Mouse (Mus musculus): ENCODE measurements at regions not wholly inside any gene's neighbourhood (a gene's known extent, or its start where the extent isn't known, plus 50 kb on each side); places are given as distances from the start of the nearest gene placed in this dataset.

DNA sequence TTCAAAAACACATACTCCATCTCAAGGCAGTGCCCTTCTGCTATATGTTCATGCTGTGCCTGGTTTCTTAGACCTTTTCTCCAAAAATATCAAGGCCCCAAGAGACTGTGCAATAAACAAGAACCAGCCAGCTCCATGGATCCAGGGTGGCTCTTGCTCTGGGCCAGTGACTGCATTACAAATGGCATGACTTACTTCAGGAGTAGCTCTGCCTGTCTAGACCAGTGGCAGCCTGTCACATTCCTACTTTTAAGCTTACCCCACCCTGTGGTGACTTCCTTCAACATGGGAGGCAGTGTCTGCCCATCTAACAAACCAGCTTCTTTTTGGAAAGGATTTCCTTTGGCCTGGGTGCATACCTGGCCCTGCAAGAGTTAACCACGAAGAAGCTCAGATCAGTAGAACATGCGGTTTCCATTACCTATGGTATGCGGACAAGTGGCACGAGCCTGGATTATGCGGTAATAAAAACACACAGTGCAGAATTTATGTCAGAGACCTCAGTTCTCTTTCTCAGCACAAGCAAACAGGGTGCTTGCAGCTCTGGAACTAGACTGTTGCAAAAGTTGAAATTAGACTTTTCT lies 418.8 kb upstream of the Zfp462 start:
- no peaks in the 10 kb centered on the region; the same call in 1 of the 2 replicates for H3K4me1 ChIP-seq (ENCODE audit: control insufficient read depth, insufficient read depth, low read length)
- no peaks in the 10 kb centered on the region for H3K27me3 ChIP-seq (ENCODE audit: control insufficient read depth, insufficient read depth, low read length)
- peak; percentile 79 for ATAC-seq (replicated peaks; ENCODE audit: insufficient number of reproducible peaks, low FRiP score, low TSS enrichment, low read depth)
- peak; percentile 91 for DNase-seq (ENCODE audit: low spot score)
- H3K4me2 ChIP-seq (ENCODE audit: low read depth, low read length), result no peak overlapping the region
- H3K9me3 ChIP-seq (replicated peaks; ENCODE audit: control insufficient read depth, low read length), result no peaks in the 10 kb centered on the region
- peak overlapping the region; percentile 48 for H3K27ac ChIP-seq (replicated peaks; ENCODE audit: low read depth, low read length)
- no peaks in the 10 kb centered on the region for H3K36me3 ChIP-seq (replicated peaks; ENCODE audit: control insufficient read depth, insufficient read depth, low read depth, low read length)
- 23% methylated on average over 5 of the region's 5 CpGs for WGBS
- H3K4me3 ChIP-seq (ENCODE audit: low read depth, low read length), result no peak overlapping the region
- H3K9ac ChIP-seq (replicated peaks; ENCODE audit: low read length), result no peak overlapping the region

DNA sequence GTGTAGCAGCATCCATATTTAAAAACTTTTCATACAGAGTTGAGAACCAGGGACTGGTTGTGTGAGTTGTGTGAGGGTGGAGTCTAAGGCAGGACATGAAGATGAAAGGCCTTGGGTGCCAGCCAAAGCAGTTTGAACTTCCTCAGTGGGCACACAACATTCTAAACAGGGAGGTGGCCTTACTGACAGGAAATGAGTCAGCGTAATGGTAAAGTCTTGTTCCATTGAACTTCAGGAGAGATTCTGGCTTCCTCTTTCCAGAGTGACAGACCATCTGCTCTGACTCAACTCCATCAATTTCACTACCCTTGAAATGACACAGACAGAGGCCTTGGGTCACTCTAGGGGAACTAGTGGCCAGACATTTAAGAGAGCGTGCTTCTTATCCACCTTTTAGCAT lies 417.2 kb upstream of the Zfp462 start:
- no peak overlapping the region for H3K27ac ChIP-seq (replicated peaks; ENCODE audit: low read depth, low read length)
- DNase-seq (ENCODE audit: low spot score) (no peak), ATAC-seq (replicated peaks; ENCODE audit: insufficient number of reproducible peaks, low FRiP score, low TSS enrichment, low read depth) (no peak)
- no peak overlapping the region for H3K9ac ChIP-seq (replicated peaks; ENCODE audit: low read length)
- H3K4me3 ChIP-seq (ENCODE audit: low read depth, low read length), result no peak overlapping the region
- 92% methylated on average over 2 of the region's 2 CpGs for WGBS
- H3K36me3 ChIP-seq (replicated peaks; ENCODE audit: control insufficient read depth, insufficient read depth, low read depth, low read length), result no peaks in the 10 kb centered on the region
- H3K27me3 ChIP-seq (ENCODE audit: control insufficient read depth, insufficient read depth, low read length), result no peaks in the 10 kb centered on the region
- H3K4me2 ChIP-seq (ENCODE audit: low read depth, low read length), result no peak overlapping the region
- no peaks in the 10 kb centered on the region; the same call in 1 of the 2 replicates for H3K4me1 ChIP-seq (ENCODE audit: control insufficient read depth, insufficient read depth, low read length)
- no peaks in the 10 kb centered on the region for H3K9me3 ChIP-seq (replicated peaks; ENCODE audit: control insufficient read depth, low read length)

DNA sequence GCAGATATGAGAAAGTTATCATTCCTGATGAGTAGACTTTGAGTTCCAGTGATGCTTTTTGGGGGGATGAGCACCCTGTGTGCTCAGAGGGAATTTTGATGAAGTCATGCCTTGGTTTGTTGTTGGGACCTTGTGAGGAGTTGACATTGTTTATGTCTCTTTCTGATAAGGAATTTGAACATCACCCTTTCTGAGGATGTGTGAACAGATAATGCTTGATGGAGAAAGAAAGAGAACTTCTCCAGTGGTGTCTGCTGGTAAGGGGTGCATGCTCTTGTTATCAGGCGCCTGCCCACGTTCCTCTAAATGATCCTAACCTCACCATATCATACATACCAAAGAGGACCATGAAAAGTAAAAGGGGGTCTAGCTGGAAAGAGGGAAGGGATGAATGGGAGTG lies 413.1 kb upstream of the Zfp462 start:
- Histone ChIP-seq H3K4me1 (ENCODE audit: control insufficient read depth, insufficient read depth, low read length) (no peaks in the 10 kb centered on the region), H3K4me3 (ENCODE audit: low read depth, low read length) (no peak overlapping the region), H3K27ac (replicated peaks; ENCODE audit: low read depth, low read length) (no peak overlapping the region), H3K36me3 (replicated peaks; ENCODE audit: control insufficient read depth, insufficient read depth, low read depth, low read length) (no peaks in the 10 kb centered on the region), H3K9ac (replicated peaks; ENCODE audit: low read length) (no peak overlapping the region), H3K4me2 (ENCODE audit: low read depth, low read length) (no peak overlapping the region), H3K9me3 (replicated peaks; ENCODE audit: control insufficient read depth, low read length) (no peaks in the 10 kb centered on the region), H3K27me3 (ENCODE audit: control insufficient read depth, insufficient read depth, low read length) (no peaks in the 10 kb centered on the region)
- 94% methylated on average over 2 of the region's 2 CpGs for WGBS
- DNase-seq (ENCODE audit: low spot score) (no peak), ATAC-seq (replicated peaks; ENCODE audit: insufficient number of reproducible peaks, low FRiP score, low TSS enrichment, low read depth) (no peak)

DNA sequence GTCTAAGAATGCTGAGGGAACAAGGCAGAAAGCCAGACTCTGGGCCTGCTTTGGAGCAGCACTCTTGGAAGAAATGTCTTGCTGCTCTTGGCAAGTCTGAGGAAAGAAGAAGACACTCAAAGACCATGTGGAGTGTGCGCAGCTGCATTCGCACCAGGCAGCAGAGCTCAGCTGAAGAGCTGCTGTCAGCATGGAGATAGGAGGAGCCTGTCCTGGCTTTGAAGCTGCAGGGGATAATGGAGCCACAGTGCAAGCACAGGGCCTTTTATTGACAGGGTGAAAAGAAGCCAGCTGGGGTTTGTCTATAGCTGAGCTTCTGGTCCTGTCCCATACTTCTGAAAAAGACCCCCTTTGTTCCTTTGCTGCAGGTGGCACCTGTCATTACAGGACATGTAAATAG lies 411.0 kb upstream of the Zfp462 start:
- no peak overlapping the region; the same call in 1 of the 2 replicates for H3K27ac ChIP-seq (replicated peaks; ENCODE audit: low read depth, low read length)
- H3K9me3 ChIP-seq (replicated peaks; ENCODE audit: control insufficient read depth, low read length), result no peaks in the 10 kb centered on the region
- 33% methylated on average over 2 of the region's 2 CpGs for WGBS
- H3K4me3 ChIP-seq (ENCODE audit: low read depth, low read length), result no peak overlapping the region
- peak; percentile 88 for ATAC-seq (replicated peaks; ENCODE audit: insufficient number of reproducible peaks, low FRiP score, low TSS enrichment, low read depth)
- no peaks in the 10 kb centered on the region for H3K27me3 ChIP-seq (ENCODE audit: control insufficient read depth, insufficient read depth, low read length)
- DNase-seq (ENCODE audit: low spot score), result peak; percentile 25
- no peak overlapping the region for H3K4me2 ChIP-seq (ENCODE audit: low read depth, low read length)
- H3K36me3 ChIP-seq (replicated peaks; ENCODE audit: control insufficient read depth, insufficient read depth, low read depth, low read length), result no peaks in the 10 kb centered on the region
- H3K4me1 ChIP-seq (ENCODE audit: control insufficient read depth, insufficient read depth, low read length), result no peaks in the 10 kb centered on the region
- H3K9ac ChIP-seq (replicated peaks; ENCODE audit: low read length), result 0 out of 2 replicates have a peak overlapping the region, but pooled peaks have one; percentile 18

DNA sequence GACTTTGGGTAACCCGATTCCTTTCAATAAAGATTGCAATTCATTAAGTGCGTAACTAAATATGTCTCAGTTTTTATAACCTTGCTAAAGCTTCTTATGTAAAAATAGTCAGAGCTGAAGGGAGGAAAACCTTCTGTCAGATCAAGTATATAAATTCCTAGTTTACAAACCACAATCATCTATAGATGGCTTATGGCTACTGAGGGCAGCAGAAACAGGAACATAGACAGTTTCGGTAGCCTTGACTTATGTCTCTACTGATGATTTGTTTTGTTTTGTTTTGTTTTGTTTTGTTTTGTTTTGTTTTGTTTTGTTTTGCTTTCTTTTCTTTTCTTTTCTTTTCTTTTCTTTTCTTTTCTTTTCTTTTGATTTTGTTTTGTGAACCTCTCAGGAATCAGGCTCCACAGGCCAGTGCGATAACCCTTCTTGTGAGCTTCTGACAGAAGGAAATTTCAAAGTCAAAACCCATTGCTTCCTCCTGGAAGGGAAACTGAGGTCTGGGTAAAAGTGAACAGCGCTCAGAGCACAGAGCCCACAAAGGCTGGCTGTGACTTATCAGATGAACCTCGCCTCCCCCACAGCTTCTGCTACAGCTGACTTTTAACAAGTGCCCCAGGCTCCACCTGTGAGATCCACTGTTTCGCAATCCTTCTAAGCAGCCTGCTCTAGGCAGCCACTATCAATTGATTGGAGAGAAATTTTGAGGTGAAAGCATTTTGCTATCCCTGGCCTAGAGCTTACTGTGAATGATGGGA lies 391.8 kb upstream of the Zfp462 start:
- Histone ChIP-seq H3K36me3 (replicated peaks; ENCODE audit: control insufficient read depth, insufficient read depth, low read depth, low read length) (no peaks in the 10 kb centered on the region), H3K27ac (replicated peaks; ENCODE audit: low read depth, low read length) (no peak overlapping the region), H3K4me3 (ENCODE audit: low read depth, low read length) (no peak overlapping the region), H3K27me3 (ENCODE audit: control insufficient read depth, insufficient read depth, low read length) (no peaks in the 10 kb centered on the region), H3K9ac (replicated peaks; ENCODE audit: low read length) (no peak overlapping the region), H3K9me3 (replicated peaks; ENCODE audit: control insufficient read depth, low read length) (no peaks in the 10 kb centered on the region), H3K4me2 (ENCODE audit: low read depth, low read length) (no peak overlapping the region), H3K4me1 (ENCODE audit: control insufficient read depth, insufficient read depth, low read length) (no peaks in the 10 kb centered on the region)
- WGBS, result 79% methylated on average over 7 of the region's 7 CpGs
- ATAC-seq (replicated peaks; ENCODE audit: insufficient number of reproducible peaks, low FRiP score, low TSS enrichment, low read depth) (no peak), DNase-seq (ENCODE audit: low spot score) (no peak)

DNA sequence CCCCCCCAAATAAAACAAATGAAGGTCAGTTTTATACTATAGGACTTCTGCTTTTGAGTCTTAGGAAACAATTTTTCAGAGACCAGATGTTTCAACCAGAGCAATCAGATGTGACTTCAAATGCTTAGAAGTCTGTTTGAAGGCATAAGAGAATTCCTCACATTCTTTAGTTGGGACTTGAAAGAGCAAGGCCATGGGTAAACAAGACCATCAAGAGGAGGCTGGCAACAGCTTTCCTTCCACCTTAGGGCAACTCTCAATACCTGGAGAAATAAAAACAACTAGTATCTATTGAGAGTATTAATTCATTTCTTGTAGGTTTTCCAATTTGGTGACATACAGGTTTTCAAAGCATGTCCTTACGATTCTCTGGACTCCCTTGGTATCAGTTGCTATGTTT lies 381.8 kb upstream of the Zfp462 start:
- 79% methylated on average over 1 of the region's 1 CpGs for WGBS

DNA sequence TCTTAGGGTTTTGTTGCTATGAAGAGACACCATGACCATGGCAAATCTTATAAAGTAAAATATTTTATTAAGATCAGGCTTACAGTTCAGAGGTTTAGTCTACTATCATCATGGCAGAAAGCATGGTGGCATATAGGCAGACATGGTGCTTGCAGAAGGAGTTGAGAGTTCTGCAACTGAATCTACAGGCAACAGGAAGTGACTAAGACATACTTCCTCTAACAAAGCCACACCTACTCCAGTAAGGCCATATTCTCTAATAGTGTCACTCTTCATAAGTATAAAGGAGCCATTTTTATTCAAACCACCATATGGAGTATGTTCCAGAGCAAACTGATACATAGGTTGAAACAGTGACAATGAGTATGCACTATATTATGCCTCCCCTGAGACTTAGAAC lies 371.7 kb upstream of the Zfp462 start:
- DNase-seq (ENCODE audit: low spot score), result no peak
- H3K4me1 ChIP-seq (ENCODE audit: control insufficient read depth, insufficient read depth, low read length), result no peaks in the 10 kb centered on the region
- no peak overlapping the region for H3K4me3 ChIP-seq (ENCODE audit: low read depth, low read length)
- ATAC-seq (replicated peaks; ENCODE audit: insufficient number of reproducible peaks, low FRiP score, low TSS enrichment, low read depth), result no peak
- no peaks in the 10 kb centered on the region for H3K9me3 ChIP-seq (replicated peaks; ENCODE audit: control insufficient read depth, low read length)
- no peak overlapping the region for H3K4me2 ChIP-seq (ENCODE audit: low read depth, low read length)
- H3K27me3 ChIP-seq (ENCODE audit: control insufficient read depth, insufficient read depth, low read length), result no peaks in the 10 kb centered on the region
- no peak overlapping the region for H3K27ac ChIP-seq (replicated peaks; ENCODE audit: low read depth, low read length)
- no peak overlapping the region for H3K9ac ChIP-seq (replicated peaks; ENCODE audit: low read length)
- no peaks in the 10 kb centered on the region for H3K36me3 ChIP-seq (replicated peaks; ENCODE audit: control insufficient read depth, insufficient read depth, low read depth, low read length)

More for the DNA sequence above, 381.8 kb upstream of the Zfp462 start:
- DNase-seq (ENCODE audit: low spot score) (no peak), ATAC-seq (replicated peaks; ENCODE audit: insufficient number of reproducible peaks, low FRiP score, low TSS enrichment, low read depth) (no peak)
- Histone ChIP-seq H3K4me1 (ENCODE audit: control insufficient read depth, insufficient read depth, low read length) (no peaks in the 10 kb centered on the region), H3K36me3 (replicated peaks; ENCODE audit: control insufficient read depth, insufficient read depth, low read depth, low read length) (no peaks in the 10 kb centered on the region), H3K4me3 (ENCODE audit: low read depth, low read length) (no peak overlapping the region), H3K27ac (replicated peaks; ENCODE audit: low read depth, low read length) (no peak overlapping the region), H3K27me3 (ENCODE audit: control insufficient read depth, insufficient read depth, low read length) (no peaks in the 10 kb centered on the region), H3K9me3 (replicated peaks; ENCODE audit: control insufficient read depth, low read length) (no peaks in the 10 kb centered on the region), H3K9ac (replicated peaks; ENCODE audit: low read length) (no peak overlapping the region), H3K4me2 (ENCODE audit: low read depth, low read length) (no peak overlapping the region)

DNA sequence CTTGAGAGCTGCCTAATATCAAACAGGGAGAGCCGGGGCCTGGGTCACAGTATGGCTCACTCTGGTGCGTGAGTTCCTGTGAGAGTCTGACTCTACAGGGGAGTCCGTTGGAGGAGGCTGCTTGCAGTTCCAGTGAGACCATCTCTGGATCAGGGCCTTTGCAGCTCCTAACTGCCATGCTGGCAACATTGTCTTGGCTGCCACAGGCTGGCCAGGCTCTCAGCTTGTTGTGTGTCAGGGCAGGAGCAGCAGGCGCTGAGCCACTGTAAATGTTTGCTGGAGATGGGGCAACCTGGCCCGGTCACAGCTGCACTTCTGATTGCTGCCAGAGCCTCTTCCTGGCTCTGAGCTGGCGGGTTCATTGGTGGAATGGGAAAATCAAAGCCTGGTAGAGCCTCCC lies 357.7 kb upstream of the Zfp462 start:
- DNase-seq (ENCODE audit: low spot score) (no peak), ATAC-seq (replicated peaks; ENCODE audit: insufficient number of reproducible peaks, low FRiP score, low TSS enrichment, low read depth) (no peak)
- H3K9me3 ChIP-seq (replicated peaks; ENCODE audit: control insufficient read depth, low read length), result no peaks in the 10 kb centered on the region
- H3K27ac ChIP-seq (replicated peaks; ENCODE audit: low read depth, low read length), result no peak overlapping the region
- no peak overlapping the region for H3K4me2 ChIP-seq (ENCODE audit: low read depth, low read length)
- 76% methylated on average over 6 of the region's 6 CpGs for WGBS
- H3K27me3 ChIP-seq (ENCODE audit: control insufficient read depth, insufficient read depth, low read length), result no peaks in the 10 kb centered on the region
- H3K4me3 ChIP-seq (ENCODE audit: low read depth, low read length), result no peak overlapping the region
- H3K36me3 ChIP-seq (replicated peaks; ENCODE audit: control insufficient read depth, insufficient read depth, low read depth, low read length), result no peaks in the 10 kb centered on the region
- no peaks in the 10 kb centered on the region for H3K4me1 ChIP-seq (ENCODE audit: control insufficient read depth, insufficient read depth, low read length)
- no peak overlapping the region for H3K9ac ChIP-seq (replicated peaks; ENCODE audit: low read length)

Measured in embryonic facial prominence, embryonic 11.5 days (tissue).